In the genomic region with DNA sequence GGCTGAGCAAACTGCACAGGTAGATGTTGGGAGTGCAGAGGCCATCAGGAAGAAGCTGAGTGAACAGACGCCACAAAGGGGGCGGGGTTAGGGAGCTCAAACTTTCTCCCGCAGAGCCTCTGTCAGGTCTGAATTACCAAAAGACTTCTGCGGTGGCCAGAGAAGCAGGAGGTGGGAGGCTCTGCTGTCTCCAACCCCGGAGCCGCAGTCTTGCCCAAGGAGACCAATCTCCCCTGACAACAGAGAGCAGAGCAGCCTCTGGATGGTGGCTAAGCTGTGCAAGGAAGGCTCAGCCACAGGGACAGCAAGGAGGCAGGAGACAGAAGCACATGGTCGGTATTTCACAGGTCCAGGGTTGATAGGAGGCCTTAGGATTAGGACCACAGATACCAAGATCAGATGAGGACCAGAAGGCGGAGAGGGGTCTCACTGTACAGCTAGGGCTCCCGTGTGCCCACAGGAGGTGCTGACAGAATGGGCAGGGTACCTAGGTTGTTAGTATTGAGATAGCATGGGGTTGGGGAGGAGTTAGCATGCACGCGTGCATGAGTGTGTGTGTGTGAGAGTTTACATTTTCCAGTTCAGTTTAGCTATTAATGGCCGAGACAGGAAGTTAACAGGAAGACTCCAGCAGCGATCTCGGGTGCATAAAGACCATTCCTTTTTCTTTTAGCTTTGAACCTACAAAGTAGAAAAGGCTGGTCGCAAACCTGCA, we compare ENCODE assay signal across 11 mouse cellular contexts. TPM values are rescaled to one million over a fixed set of nuclear protein-coding genes. Genes with fewer than 3 reads are reported as not detected.
DNase-seq lines count a peak whose midpoint lies in the region; ATAC-seq lines count a peak whose summit lies in the region.
"Had no signal": no experiment of that assay in that cellular context is flagged by ENCODE, and none has a peak within 500 bp of the region (broad histone marks: within the 10 kb centered on the region; RNA-seq: fewer than 3 reads in every experiment).

No protein-coding gene starts in this region.

- no peak for DNase-seq in heart, adult 9 months (ENCODE audit: low spot score in 2 of 2)
- DNase-seq in thymus, postnatal 14 days: peak; percentile 20
- DNase-seq in thymus, postnatal 25 days: no peak
- DNase-seq in kidney, adult 18-20 months: no peak
- DNase-seq: cerebellum, adult 11-12 months; layer of hippocampus, postnatal 36 days; lung, postnatal 36 days had no signal

- peak; percentile 30; the same call in 1 of the 2 replicates for ATAC-seq in heart, embryonic 12.5 days (ENCODE audit: insufficient number of reproducible peaks, low FRiP score)
- ATAC-seq in limb, embryonic 13.5 days (ENCODE audit: low FRiP score, low read depth): no peak
- no peak for ATAC-seq in stomach, embryonic 16.5 days (ENCODE audit: insufficient read depth, low FRiP score)
- ATAC-seq in forebrain, embryonic 12.5 days (ENCODE audit: low FRiP score): no peak

- 41% methylated on average over 15 of the region's 15 CpGs for WGBS in heart, embryonic 12.5 days
- 49% methylated on average over 15 of the region's 15 CpGs for WGBS in limb, embryonic 13.5 days
- WGBS in stomach, embryonic 16.5 days: 38% methylated on average over 15 of the region's 15 CpGs
- WGBS in forebrain, embryonic 12.5 days: 56% methylated on average over 15 of the region's 15 CpGs

- no peak overlapping the region for H3K27ac ChIP-seq in heart, embryonic 12.5 days (ENCODE audit: poor library complexity, severe bottlenecking)
- H3K27ac ChIP-seq in limb, embryonic 13.5 days: no peak overlapping the region
- no peak overlapping the region for H3K27ac ChIP-seq in stomach, embryonic 16.5 days (ENCODE audit: low read length)
- H3K27ac ChIP-seq in forebrain, embryonic 12.5 days: no peak overlapping the region

- H3K36me3 ChIP-seq in heart, embryonic 12.5 days: peaks cover 8% of the 10 kb centered on the region; the same call in 1 of the 2 replicates
- H3K36me3 ChIP-seq in limb, embryonic 13.5 days: peaks cover 5% of the 10 kb centered on the region; the same call in 1 of the 2 replicates
- no peaks in the 10 kb centered on the region for H3K36me3 ChIP-seq in stomach, embryonic 16.5 days (ENCODE audit: control insufficient read depth, insufficient read depth, low read length)
- H3K36me3 ChIP-seq in forebrain, embryonic 12.5 days (replicated peaks): 0 out of 2 replicates have a peak, but pooled peaks cover 2% of the 10 kb centered on the region

- H3K4me1 ChIP-seq in heart, embryonic 12.5 days (replicated peaks): peaks cover 11% of the 10 kb centered on the region
- H3K4me1 ChIP-seq in limb, embryonic 13.5 days: 0 out of 2 replicates have a peak, but pooled peaks cover 6% of the 10 kb centered on the region
- H3K4me1 ChIP-seq in stomach, embryonic 16.5 days (ENCODE audit: control insufficient read depth, insufficient read depth, low read length): peaks cover 4% of the 10 kb centered on the region; the same call in 1 of the 2 replicates
- peaks cover 8% of the 10 kb centered on the region; the same call in 1 of the 2 replicates for H3K4me1 ChIP-seq in forebrain, embryonic 12.5 days

- peak overlapping the region; percentile 32; the same call in 1 of the 2 replicates for H3K9ac ChIP-seq in heart, embryonic 12.5 days
- peak overlapping the region; percentile 14; the same call in 1 of the 2 replicates for H3K9ac ChIP-seq in limb, embryonic 13.5 days
- H3K9ac ChIP-seq in stomach, embryonic 16.5 days (ENCODE audit: low read length): peak overlapping the region; percentile 29; the same call in 1 of the 2 replicates
- H3K9ac ChIP-seq in forebrain, embryonic 12.5 days: no peak overlapping the region

- H3K4me2 ChIP-seq in heart, embryonic 12.5 days: 0 out of 2 replicates have a peak overlapping the region, but pooled peaks have one; percentile 5
- H3K4me2 ChIP-seq in limb, embryonic 13.5 days (replicated peaks): peak overlapping the region; percentile 12
- H3K4me2 ChIP-seq in stomach, embryonic 16.5 days (ENCODE audit: low read depth, low read length): no peak overlapping the region
- H3K4me2 ChIP-seq in forebrain, embryonic 12.5 days: no peak overlapping the region

- H3K27me3 ChIP-seq in heart, embryonic 12.5 days (replicated peaks): no peaks in the 10 kb centered on the region
- no peaks in the 10 kb centered on the region for H3K27me3 ChIP-seq in limb, embryonic 13.5 days
- no peaks in the 10 kb centered on the region for H3K27me3 ChIP-seq in stomach, embryonic 16.5 days (ENCODE audit: control insufficient read depth, insufficient read depth, low read length)
- no peaks in the 10 kb centered on the region for H3K27me3 ChIP-seq in forebrain, embryonic 12.5 days

- no peaks in the 10 kb centered on the region for H3K9me3 ChIP-seq in heart, embryonic 12.5 days (replicated peaks)
- H3K9me3 ChIP-seq in limb, embryonic 13.5 days: no peaks in the 10 kb centered on the region
- H3K9me3 ChIP-seq in stomach, embryonic 16.5 days (replicated peaks; ENCODE audit: control insufficient read depth, low read length): no peaks in the 10 kb centered on the region
- H3K9me3 ChIP-seq in forebrain, embryonic 12.5 days: no peaks in the 10 kb centered on the region

- H3K4me3 ChIP-seq in heart, embryonic 12.5 days: no peak overlapping the region
- no peak overlapping the region for H3K4me3 ChIP-seq in limb, embryonic 13.5 days
- no peak overlapping the region for H3K4me3 ChIP-seq in stomach, embryonic 16.5 days (replicated peaks; ENCODE audit: low read length)
- H3K4me3 ChIP-seq in forebrain, embryonic 12.5 days (replicated peaks): no peak overlapping the region

RNA-seq across cellular contexts. Expression of a gene that starts 8.8 kb away (rescaled TPM):
- polyA plus RNA-seq in heart, embryonic 12.5 days (2016; fragmentation: Nextera tagmentation; extraction: Ambion mirVana): 62.9 and 67.7 TPM in 2 replicates
- 55.0 and 63.2 TPM in 2 replicates for polyA plus RNA-seq in limb, embryonic 13.5 days (2015; fragmentation: Nextera tagmentation; extraction: Ambion mirVana)
- polyA plus RNA-seq in stomach, embryonic 16.5 days (2015; fragmentation: Nextera tagmentation; extraction: Ambion mirVana): 40.3 and 40.8 TPM in 2 replicates
- 74.2 and 82.7 TPM in 2 replicates for polyA plus RNA-seq in forebrain, embryonic 12.5 days (2016; fragmentation: Nextera tagmentation; extraction: Ambion mirVana)

RNA-seq across cellular contexts. Expression of a gene that starts 8.8 kb away (rescaled TPM):
- polyA plus RNA-seq in heart, embryonic 12.5 days (2016; fragmentation: Nextera tagmentation; extraction: Ambion mirVana): 1.8 and 2.0 TPM in 2 replicates
- 1.8 and 2.1 TPM in 2 replicates for polyA plus RNA-seq in limb, embryonic 13.5 days (2015; fragmentation: Nextera tagmentation; extraction: Ambion mirVana)
- polyA plus RNA-seq in stomach, embryonic 16.5 days (2015; fragmentation: Nextera tagmentation; extraction: Ambion mirVana): 1.2 and 2.1 TPM in 2 replicates
- polyA plus RNA-seq in forebrain, embryonic 12.5 days (2016; fragmentation: Nextera tagmentation; extraction: Ambion mirVana): 2.0 and 2.8 TPM in 2 replicates

RNA-seq across cellular contexts. Expression of a gene that starts 27.2 kb away (rescaled TPM):
- polyA plus RNA-seq in heart, embryonic 12.5 days (2016; fragmentation: Nextera tagmentation; extraction: Ambion mirVana): 44.2 and 47.7 TPM in 2 replicates
- 54.8 and 61.6 TPM in 2 replicates for polyA plus RNA-seq in limb, embryonic 13.5 days (2015; fragmentation: Nextera tagmentation; extraction: Ambion mirVana)
- polyA plus RNA-seq in stomach, embryonic 16.5 days (2015; fragmentation: Nextera tagmentation; extraction: Ambion mirVana): 48.7 and 49.7 TPM in 2 replicates
- polyA plus RNA-seq in forebrain, embryonic 12.5 days (2016; fragmentation: Nextera tagmentation; extraction: Ambion mirVana): 37.6 and 42.6 TPM in 2 replicates

RNA-seq across cellular contexts. Expression of a gene that starts 27.7 kb away (rescaled TPM):
- polyA plus RNA-seq in heart, embryonic 12.5 days (2016; fragmentation: Nextera tagmentation; extraction: Ambion mirVana): 0.63 and 0.69 TPM in 2 replicates
- polyA plus RNA-seq in limb, embryonic 13.5 days (2015; fragmentation: Nextera tagmentation; extraction: Ambion mirVana): 0.59 and 0.88 TPM in 2 replicates
- 0.26 and 0.49 TPM in 2 replicates for polyA plus RNA-seq in stomach, embryonic 16.5 days (2015; fragmentation: Nextera tagmentation; extraction: Ambion mirVana)
- 0.51 and 2.2 TPM in 2 replicates for polyA plus RNA-seq in forebrain, embryonic 12.5 days (2016; fragmentation: Nextera tagmentation; extraction: Ambion mirVana)

RNA-seq across cellular contexts. Expression of a gene that starts 30.4 kb away (rescaled TPM):
- polyA plus RNA-seq in heart, embryonic 12.5 days (2016; fragmentation: Nextera tagmentation; extraction: Ambion mirVana): 15.3 and 17.5 TPM in 2 replicates
- 13.7 and 16.5 TPM in 2 replicates for polyA plus RNA-seq in limb, embryonic 13.5 days (2015; fragmentation: Nextera tagmentation; extraction: Ambion mirVana)
- polyA plus RNA-seq in stomach, embryonic 16.5 days (2015; fragmentation: Nextera tagmentation; extraction: Ambion mirVana): 16.7 and 18.2 TPM in 2 replicates
- 12.8 TPM in 2 replicates for polyA plus RNA-seq in forebrain, embryonic 12.5 days (2016; fragmentation: Nextera tagmentation; extraction: Ambion mirVana)

Comparison
In these comparisons a context has a peak if more than half of its experiments do, and no peak if none do; other contexts are left out.
1. H3K4me2 ChIP-seq: peak in heart, embryonic 12.5 days (single experiment) and limb, embryonic 13.5 days (single experiment); none in stomach, embryonic 16.5 days (single experiment) and forebrain, embryonic 12.5 days (single experiment).